Mouse (Mus musculus): ENCODE results near the gene Prpf8.

- TF ChIP-seq POLR2A (IDR thresholded peaks at IDR 0.05; ENCODE audit: insufficient read depth, low read depth, low read length) = no peak
- TF ChIP-seq CTCF (IDR thresholded peaks at IDR 0.05; ENCODE audit: insufficient read depth, low read depth, low read length) = no peak
These were observed 19.0 kb upstream of the Prpf8 start for GRCm38 (mm10) chr11:75467512-75468215.

All from olfactory bulb, adult 2 months (tissue).